Mouse (Mus musculus): Measurements from ENCODE around the gene Gm10803. TPM values are rescaled to one million over a fixed set of nuclear protein-coding genes. Genes with fewer than 3 reads are reported as not detected.

The Gm10803 gene
- total and polyA plus RNA-seq, 2 experiments: not detected

GRCm38 (mm10) chr2:93581271-93581670 lies 20.9 kb downstream of the Gm10803 start:
- no peak for DNase-seq (ENCODE audit: extremely low read depth, low read depth, low spot score)
- no peak overlapping the region for H3K27ac ChIP-seq (replicated peaks; ENCODE audit: insufficient read depth, low read depth, low read length)
- H3K9ac ChIP-seq (ENCODE audit: low read depth, low read length): no peak overlapping the region
- no peak overlapping the region for H3K4me3 ChIP-seq (ENCODE audit: insufficient read depth, low read depth, low read length)
- H3K36me3 ChIP-seq (ENCODE audit: control insufficient read depth, insufficient read depth, low read length): no peaks in the 10 kb centered on the region
- no peaks in the 10 kb centered on the region for H3K79me2 ChIP-seq (ENCODE audit: control insufficient read depth, insufficient read depth, low read length)
- WGBS: 69% methylated on average over 3 of the region's 3 CpGs
- no peak for TF ChIP-seq POLR2A (IDR thresholded peaks at IDR 0.05; ENCODE audit: extremely low read depth, insufficient read depth, low read length)
- H3K27me3 ChIP-seq (ENCODE audit: control insufficient read depth, insufficient read depth, low read length): no peaks in the 10 kb centered on the region
- H3K4me1 ChIP-seq (ENCODE audit: control insufficient read depth, insufficient read depth, low read length): no peaks in the 10 kb centered on the region

GRCm38 (mm10) chr2:93585821-93586220 lies 25.5 kb downstream of the Gm10803 start:
- no peaks in the 10 kb centered on the region for H3K36me3 ChIP-seq (ENCODE audit: control insufficient read depth, insufficient read depth, low read length)
- 56% methylated on average over 1 of the region's 1 CpGs for WGBS
- no peak overlapping the region for H3K27ac ChIP-seq (replicated peaks; ENCODE audit: insufficient read depth, low read depth, low read length)
- DNase-seq (ENCODE audit: extremely low read depth, low read depth, low spot score): no peak
- TF ChIP-seq CTCF (IDR thresholded peaks at IDR 0.05; ENCODE audit: low read depth, low read length) (no peak), POLR2A (IDR thresholded peaks at IDR 0.05; ENCODE audit: extremely low read depth, insufficient read depth, low read length) (no peak)
- H3K79me2 ChIP-seq (ENCODE audit: control insufficient read depth, insufficient read depth, low read length): no peaks in the 10 kb centered on the region
- H3K9ac ChIP-seq (ENCODE audit: low read depth, low read length): no peak overlapping the region
- no peak overlapping the region for H3K4me3 ChIP-seq (ENCODE audit: insufficient read depth, low read depth, low read length)
- H3K4me1 ChIP-seq (ENCODE audit: control insufficient read depth, insufficient read depth, low read length): no peaks in the 10 kb centered on the region
- no peaks in the 10 kb centered on the region for H3K27me3 ChIP-seq (ENCODE audit: control insufficient read depth, insufficient read depth, low read length)

- TF ChIP-seq POLR2A (IDR thresholded peaks at IDR 0.05; ENCODE audit: extremely low read depth, insufficient read depth, low read length) (no peak), CTCF (IDR thresholded peaks at IDR 0.05; ENCODE audit: low read depth, low read length) (no peak)
- WGBS: 73% methylated on average over 6 of the region's 6 CpGs
- no peaks in the 10 kb centered on the region for H3K27me3 ChIP-seq (ENCODE audit: control insufficient read depth, insufficient read depth, low read length)
Observed at GRCm38 (mm10) chr2:93587446-93587845, 27.1 kb downstream of the Gm10803 start.

GRCm38 (mm10) chr2:93589875-93590274 lies 29.5 kb downstream of the Gm10803 start:
- no peak overlapping the region for H3K4me3 ChIP-seq (ENCODE audit: insufficient read depth, low read depth, low read length)
- TF ChIP-seq POLR2A (IDR thresholded peaks at IDR 0.05; ENCODE audit: extremely low read depth, insufficient read depth, low read length) (no peak), CTCF (IDR thresholded peaks at IDR 0.05; ENCODE audit: low read depth, low read length) (no peak)

More at GRCm38 (mm10) chr2:93587446-93587845, 27.1 kb downstream of the Gm10803 start:
- no peaks in the 10 kb centered on the region for H3K4me1 ChIP-seq (ENCODE audit: control insufficient read depth, insufficient read depth, low read length)
- H3K27ac ChIP-seq (replicated peaks; ENCODE audit: insufficient read depth, low read depth, low read length): no peak overlapping the region
- no peaks in the 10 kb centered on the region for H3K79me2 ChIP-seq (ENCODE audit: control insufficient read depth, insufficient read depth, low read length)
- H3K36me3 ChIP-seq (ENCODE audit: control insufficient read depth, insufficient read depth, low read length): no peaks in the 10 kb centered on the region
- H3K4me3 ChIP-seq (ENCODE audit: insufficient read depth, low read depth, low read length): no peak overlapping the region
- H3K9ac ChIP-seq (ENCODE audit: low read depth, low read length): no peak overlapping the region
- DNase-seq (ENCODE audit: extremely low read depth, low read depth, low spot score): no peak

GRCm38 (mm10) chr2:93591706-93592105 lies 31.3 kb downstream of the Gm10803 start:
- no peak for DNase-seq (ENCODE audit: extremely low read depth, low read depth, low spot score)
- no peaks in the 10 kb centered on the region for H3K79me2 ChIP-seq (ENCODE audit: control insufficient read depth, insufficient read depth, low read length)
- H3K27me3 ChIP-seq (ENCODE audit: control insufficient read depth, insufficient read depth, low read length): no peaks in the 10 kb centered on the region
- no peaks in the 10 kb centered on the region for H3K4me1 ChIP-seq (ENCODE audit: control insufficient read depth, insufficient read depth, low read length)
- H3K27ac ChIP-seq (replicated peaks; ENCODE audit: insufficient read depth, low read depth, low read length): no peak overlapping the region
- no peak overlapping the region for H3K4me3 ChIP-seq (ENCODE audit: insufficient read depth, low read depth, low read length)
- no peaks in the 10 kb centered on the region for H3K36me3 ChIP-seq (ENCODE audit: control insufficient read depth, insufficient read depth, low read length)
- H3K9ac ChIP-seq (ENCODE audit: low read depth, low read length): no peak overlapping the region
- TF ChIP-seq POLR2A (IDR thresholded peaks at IDR 0.05; ENCODE audit: extremely low read depth, insufficient read depth, low read length): no peak
- WGBS: 50% methylated on average over 2 of the region's 2 CpGs

More at GRCm38 (mm10) chr2:93589875-93590274, 29.5 kb downstream of the Gm10803 start:
- DNase-seq (ENCODE audit: extremely low read depth, low read depth, low spot score): peak; percentile 30
- H3K27me3 ChIP-seq (ENCODE audit: control insufficient read depth, insufficient read depth, low read length): no peaks in the 10 kb centered on the region
- 71% methylated on average over 4 of the region's 4 CpGs for WGBS
- H3K4me1 ChIP-seq (ENCODE audit: control insufficient read depth, insufficient read depth, low read length): no peaks in the 10 kb centered on the region
- no peak overlapping the region for H3K27ac ChIP-seq (replicated peaks; ENCODE audit: insufficient read depth, low read depth, low read length)
- no peaks in the 10 kb centered on the region for H3K36me3 ChIP-seq (ENCODE audit: control insufficient read depth, insufficient read depth, low read length)
- no peaks in the 10 kb centered on the region for H3K79me2 ChIP-seq (ENCODE audit: control insufficient read depth, insufficient read depth, low read length)
- H3K9ac ChIP-seq (ENCODE audit: low read depth, low read length): no peak overlapping the region

GRCm38 (mm10) chr2:93592164-93592790 lies 31.9 kb downstream of the Gm10803 start:
- no peak for DNase-seq (ENCODE audit: extremely low read depth, low read depth, low spot score)
- Histone ChIP-seq H3K27ac (replicated peaks; ENCODE audit: insufficient read depth, low read depth, low read length) (no peak overlapping the region), H3K4me1 (ENCODE audit: control insufficient read depth, insufficient read depth, low read length) (no peaks in the 10 kb centered on the region), H3K4me3 (ENCODE audit: insufficient read depth, low read depth, low read length) (no peak overlapping the region), H3K9ac (ENCODE audit: low read depth, low read length) (no peak overlapping the region), H3K36me3 (ENCODE audit: control insufficient read depth, insufficient read depth, low read length) (no peaks in the 10 kb centered on the region), H3K27me3 (ENCODE audit: control insufficient read depth, insufficient read depth, low read length) (no peaks in the 10 kb centered on the region), H3K79me2 (ENCODE audit: control insufficient read depth, insufficient read depth, low read length) (no peaks in the 10 kb centered on the region)
- WGBS: 82% methylated on average over 11 of the region's 11 CpGs
- TF ChIP-seq CTCF (IDR thresholded peaks at IDR 0.05; ENCODE audit: low read depth, low read length) (no peak), POLR2A (IDR thresholded peaks at IDR 0.05; ENCODE audit: extremely low read depth, insufficient read depth, low read length) (no peak)

Measured in liver, adult 2 months (tissue).